Mouse (Mus musculus) frontal cortex, adult 2 months (tissue): ENCODE data around the gene App. TPM values are rescaled to one million over a fixed set of nuclear protein-coding genes. Genes with fewer than 3 reads are reported as not detected.

ENCODE experiments used
- DNase-seq, 2 experiments: peaks; one replicate each; pipeline ENCODE4 v3.0.0; 2022; ENCODE audit warnings: low spot score in 1 of 2; ENCODE audit errors: extremely low spot score in 1 of 2
- polyA plus RNA-seq: library from polyadenylated mRNA; depleted of rRNA; stranded (reverse); fragments of >200 nt; gene quantifications from 2 replicates; pipeline ENCODE4 v1.2.3, GENCODE M21; 2012

Gene App
- polyA plus RNA-seq, 1 experiment: 922 TPM

DNA sequence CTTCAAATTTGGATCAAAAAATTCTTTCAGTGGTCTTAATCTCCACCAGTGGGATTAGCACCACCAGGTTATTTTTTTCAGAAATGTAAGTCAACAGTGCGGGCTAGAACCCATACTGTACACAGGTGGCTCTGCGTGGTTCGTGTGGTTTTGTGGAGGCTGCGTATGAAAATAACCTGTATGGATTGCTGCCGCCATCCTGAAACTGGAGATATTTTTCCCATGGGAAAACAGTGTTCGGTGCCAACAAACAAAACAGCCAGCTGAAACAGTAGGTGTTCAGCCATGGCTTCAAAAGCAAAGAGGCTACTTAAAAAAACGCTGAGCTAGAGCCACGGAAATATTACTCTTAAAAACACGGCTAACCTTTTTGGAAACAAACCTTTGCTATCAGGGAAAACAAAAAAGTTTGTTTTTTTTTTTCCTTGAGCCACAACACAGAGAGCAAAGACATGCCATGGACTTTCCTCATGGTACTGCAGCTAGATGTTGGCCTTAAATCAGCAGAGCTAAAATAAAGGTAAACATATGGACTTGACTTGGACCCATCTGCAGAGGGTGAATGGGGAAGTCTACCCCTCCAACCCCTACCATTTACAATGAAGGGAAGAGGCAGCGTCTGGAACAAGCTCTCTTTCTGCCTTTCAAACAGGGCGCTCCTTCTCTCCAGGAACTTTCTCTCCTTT, 45.8 kb downstream of the App start:
- no peak for DNase-seq

DNA sequence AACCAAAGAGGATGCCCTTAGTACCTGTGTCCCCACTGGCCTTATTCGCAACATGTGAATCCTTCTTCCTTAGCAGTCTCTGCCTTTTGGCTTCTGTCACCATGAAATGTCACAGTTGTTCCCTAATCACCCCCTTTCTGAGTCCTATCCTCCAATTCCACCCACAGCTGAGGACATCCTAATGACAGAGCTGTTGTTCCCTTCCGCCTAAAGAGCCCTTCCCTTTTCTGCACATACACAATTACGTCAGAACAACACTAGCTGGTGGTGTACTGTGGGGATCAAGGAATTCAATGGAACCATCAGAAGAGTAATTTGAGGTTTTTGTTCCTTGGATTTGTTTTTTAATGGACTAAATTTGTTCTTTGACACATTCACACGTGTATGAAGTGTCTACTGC, 48.9 kb downstream of the App start:
- DNase-seq: no peak

DNA sequence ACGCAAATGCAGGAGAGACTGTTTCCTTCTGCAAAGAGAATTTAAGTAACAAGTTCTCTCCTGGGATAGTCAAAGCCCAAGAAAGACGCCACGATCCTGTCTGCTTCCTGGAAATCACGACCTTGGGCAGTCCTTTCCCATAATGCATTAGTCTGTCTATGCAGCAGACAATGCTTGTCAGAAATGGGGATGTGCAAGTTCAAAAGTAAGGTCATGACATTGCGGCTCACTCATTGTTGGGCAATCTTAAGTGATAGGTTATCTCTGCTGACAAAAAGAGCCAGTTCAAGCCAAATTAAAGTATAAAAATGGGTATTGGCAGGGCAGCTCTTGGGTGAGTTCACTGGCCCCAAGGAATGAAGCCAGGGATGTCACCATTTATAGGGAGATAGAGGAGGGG, 51.6 kb downstream of the App start:
- DNase-seq: no peak

DNA sequence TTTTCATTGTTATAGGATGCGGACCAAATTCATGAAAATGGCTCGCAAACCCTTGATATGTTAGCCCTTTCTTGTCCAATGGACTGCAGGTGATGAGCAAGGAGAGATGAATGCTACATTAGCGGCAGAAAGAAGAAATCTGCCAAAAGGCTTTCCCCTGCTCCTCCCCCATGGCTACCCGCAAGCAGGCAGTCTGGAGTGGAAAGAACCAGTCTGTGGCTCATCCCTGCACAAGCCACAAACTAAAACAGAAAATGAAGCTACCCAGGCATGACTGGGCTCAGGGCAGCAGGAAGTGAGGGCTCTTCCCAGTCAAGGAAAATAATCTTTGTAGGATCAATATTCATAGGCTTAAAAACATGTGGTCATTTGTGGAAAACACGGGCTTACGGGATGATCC, 54.6 kb downstream of the App start:
- DNase-seq: no peak

DNA sequence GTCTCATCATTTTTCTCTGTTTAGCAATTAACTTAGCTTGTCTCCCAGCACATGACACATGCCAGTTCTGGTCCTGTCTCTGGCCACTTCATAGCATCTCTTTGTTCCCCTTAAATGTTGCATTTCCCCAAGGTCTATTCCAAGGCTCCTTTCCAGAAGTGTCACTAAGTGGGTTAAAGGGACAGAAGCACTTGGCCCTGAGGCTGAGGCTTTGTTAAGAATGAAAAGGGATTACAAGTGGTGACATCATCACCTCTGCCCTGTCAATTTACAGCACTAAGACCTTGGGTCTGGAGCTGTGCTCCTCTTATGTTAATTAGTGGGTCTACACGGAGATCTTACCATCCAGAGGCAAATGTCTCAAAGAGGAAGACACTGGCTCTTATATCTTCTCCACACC, 56.0 kb downstream of the App start:
- DNase-seq: no peak

DNA sequence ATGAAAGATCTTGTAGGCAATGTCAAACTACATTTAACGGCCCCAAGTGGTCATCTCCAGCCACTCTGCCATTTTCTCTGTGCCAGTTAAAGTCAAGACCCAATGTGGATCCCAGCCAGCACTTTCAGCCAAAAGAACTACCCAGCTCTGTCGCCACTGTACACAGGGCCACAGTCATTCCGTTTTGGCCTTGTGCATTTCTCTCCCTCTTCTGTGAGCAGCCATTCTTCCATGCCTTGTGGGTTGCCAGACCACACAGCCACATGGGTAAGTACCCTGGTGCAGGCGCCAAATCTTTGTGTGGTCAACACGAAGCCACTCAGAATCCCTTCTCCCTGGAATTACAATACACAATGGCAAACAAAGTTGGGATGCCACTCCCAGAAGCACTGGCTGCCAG, 57.7 kb downstream of the App start:
- DNase-seq: no peak

DNA sequence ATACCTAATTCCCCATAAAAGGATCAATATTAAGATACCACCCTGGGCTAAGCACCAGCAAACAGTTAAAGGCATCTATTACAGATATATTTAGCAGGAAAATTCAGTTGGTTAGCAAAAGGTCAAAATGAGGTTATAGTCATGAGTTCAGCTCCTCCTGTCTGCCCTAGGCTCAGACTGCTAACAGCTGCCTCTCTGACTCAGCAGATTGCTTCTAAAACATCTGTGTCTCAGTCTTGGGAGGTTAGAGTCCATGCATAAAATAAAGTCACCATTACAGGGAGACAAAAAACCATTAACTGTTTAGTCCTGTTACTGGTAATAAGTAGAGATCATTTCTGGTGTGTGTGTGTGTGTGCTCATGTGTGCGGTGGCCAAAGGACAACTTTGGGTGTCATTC, 58.8 kb downstream of the App start:
- DNase-seq: no peak

DNA sequence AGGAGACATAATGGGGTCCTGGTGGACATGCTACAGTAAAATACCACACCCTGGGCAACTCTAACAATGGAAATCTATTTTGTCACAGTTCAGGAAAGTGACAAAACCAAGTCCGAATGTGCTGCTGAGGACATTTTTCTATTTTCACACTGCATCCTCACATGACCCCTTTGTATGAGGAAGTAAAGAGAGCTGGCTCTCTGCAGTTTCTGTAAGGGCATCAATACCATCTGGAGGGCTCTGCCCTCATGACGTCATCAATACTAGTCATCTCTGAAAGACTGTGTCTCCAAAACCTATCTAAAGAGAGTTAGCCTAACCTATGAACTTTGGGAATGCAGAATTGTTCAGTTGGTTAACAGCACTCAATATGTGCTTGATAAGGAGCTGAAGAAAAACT, 59.6 kb downstream of the App start:
- no peak for DNase-seq

DNA sequence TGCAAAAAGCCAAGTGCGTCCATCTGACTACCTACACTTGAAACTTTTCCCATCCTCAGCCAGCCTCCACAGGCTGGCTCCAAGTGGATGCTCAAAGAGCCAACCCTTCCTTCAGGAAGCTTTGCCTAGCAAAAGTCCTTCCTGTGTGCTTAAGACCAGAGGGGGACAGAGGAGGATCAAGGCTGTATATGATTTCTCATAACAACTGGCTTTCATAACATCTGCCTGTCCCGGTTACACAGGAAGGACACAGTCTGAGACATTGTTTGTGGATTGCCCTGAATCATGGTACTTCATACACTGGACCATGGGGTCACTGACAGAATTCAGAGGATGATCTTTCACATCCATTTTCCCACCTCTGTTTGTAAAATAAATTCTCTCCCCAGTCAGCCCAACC, 61.3 kb downstream of the App start:
- no peak for DNase-seq

DNA sequence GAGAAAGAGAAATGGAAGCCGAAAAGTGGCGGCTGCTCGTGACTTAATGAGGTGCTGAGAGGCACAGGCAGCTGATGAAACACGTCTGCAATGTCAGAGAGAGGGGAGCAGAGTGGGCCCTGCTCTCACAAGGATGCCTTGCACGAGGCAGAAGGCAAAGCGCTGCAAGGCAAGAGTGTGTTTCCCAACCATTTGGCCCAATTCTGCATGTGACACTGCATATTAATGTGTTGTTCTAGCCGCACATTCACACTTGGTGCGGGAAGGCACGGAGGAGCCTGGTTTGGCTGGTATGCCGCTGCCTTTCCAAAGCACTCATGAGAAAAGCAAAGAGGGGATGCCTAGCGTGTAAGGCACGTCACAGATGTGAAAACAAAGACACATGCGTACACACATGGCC, 63.1 kb downstream of the App start:
- DNase-seq: peak in 1 of 2 experiments; percentile 58

DNA sequence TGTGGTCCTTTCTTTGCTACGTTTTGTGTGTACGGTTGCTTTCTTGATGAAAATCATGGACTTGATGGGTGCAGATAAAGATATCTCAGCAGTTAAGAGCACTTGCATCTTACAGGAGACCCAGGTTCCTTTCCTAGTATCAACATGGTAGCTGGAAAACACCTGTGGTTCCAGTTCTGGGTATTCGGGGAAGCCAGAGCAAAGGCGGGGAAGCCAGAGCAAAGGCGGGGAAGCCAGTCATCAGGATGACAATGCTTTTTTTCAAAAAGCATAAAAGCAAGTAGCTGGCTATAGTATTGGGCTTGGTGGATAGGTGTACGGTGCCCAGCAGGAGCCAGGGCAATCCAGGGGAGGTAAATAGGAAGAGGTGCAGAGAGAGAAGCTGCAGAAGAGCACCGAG, 65.1 kb downstream of the App start:
- DNase-seq: no peak

DNA sequence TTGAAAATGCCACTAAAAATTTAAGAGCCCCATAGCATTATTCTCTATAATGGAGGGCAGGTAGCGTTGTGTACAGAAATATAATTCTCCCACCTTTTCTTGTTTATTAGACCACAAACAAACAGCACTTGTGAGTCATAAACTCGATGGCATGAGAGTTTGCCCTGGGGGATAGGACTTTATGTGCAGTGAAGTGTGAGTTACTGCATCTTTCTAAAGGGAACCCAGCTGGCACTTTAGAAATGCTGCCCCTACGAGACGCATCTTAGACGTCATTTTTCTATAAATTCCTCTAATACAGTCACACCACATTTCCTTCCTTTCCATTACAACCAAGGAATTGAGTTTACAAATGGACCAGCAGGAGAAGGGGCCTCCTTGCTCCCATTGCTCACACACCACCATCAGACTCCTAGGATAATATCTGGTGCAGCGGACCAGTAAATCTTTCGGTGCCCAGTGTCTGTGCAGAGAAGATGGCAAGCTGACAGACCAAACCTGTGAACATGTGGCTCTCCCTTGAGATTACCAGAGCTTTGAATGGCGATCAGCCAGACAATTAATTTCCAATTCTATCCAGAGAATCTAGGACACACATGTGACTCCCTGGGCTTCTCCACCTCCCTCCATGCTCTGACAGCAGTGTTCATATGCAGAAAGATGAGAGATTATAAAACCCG, 66.8 kb downstream of the App start:
- DNase-seq: no peak

DNA sequence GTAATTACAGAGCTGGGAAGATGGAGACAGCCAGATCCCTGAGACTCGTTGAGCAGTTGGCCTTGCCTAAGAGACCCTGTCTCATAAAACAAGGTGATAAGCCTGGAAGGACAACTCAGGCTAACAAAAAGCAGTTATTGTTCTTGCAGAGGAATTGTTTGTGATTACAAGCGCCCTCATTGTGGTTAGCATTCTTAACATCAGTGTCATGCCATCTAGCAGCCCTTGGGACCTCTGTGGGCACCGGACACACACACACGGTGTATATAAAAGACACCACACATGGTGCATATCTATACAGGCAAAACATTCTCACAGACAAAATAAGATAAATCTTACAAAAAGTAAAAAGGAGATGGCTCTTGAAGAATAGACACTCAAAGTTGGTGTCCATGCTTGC, 68.0 kb downstream of the App start:
- DNase-seq: no peak

DNA sequence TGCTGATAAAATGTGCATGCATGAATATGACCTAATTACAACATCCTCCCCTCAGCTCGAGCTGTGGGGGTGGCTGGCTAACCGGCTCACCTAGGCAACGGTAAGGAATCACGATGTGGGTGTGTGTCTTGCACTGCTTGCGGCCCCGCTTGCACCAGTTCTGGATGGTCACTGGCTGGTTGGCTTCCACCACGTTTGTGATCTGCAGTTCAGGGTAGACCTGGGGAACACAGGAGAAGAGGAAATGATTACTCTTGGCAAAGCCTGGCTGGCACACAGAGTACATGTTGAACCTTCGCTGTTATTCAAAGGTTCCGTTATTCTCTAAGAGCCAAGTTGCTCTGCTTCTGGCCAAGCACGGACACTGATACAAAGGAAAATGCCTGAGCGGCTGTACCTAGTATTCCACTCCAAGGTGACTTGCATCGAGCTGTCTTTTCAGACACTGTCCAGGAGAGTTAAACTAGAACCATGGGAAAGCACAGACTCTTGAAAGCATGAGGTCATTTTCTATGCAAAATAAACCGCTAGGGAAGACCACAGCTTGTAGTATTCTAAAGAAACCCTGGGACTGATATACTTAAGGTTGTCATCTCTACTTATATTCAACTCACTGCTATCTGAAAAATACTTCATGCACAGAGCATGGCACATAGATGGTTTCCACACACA, 70.3 kb downstream of the App start:
- no peak for DNase-seq

DNA sequence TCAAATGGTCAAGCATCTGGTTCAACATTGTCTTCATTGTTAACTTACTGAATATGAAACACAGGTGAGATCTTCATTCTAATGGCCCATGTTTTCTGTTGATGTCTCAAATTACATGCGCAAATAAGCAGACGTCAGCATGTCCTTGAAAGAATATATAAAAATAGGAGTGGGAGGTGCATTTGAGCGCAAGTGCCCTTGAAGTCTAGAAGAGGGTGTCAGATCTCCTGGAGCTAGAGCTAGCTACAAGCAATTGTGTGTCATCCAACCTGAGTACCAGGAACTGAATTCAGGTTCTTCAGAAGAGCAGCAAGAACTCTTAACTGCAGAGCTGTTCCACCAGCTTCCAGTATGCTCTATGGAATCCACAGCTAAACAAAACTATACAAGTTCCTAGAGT, 72.0 kb downstream of the App start:
- DNase-seq: no peak

DNA sequence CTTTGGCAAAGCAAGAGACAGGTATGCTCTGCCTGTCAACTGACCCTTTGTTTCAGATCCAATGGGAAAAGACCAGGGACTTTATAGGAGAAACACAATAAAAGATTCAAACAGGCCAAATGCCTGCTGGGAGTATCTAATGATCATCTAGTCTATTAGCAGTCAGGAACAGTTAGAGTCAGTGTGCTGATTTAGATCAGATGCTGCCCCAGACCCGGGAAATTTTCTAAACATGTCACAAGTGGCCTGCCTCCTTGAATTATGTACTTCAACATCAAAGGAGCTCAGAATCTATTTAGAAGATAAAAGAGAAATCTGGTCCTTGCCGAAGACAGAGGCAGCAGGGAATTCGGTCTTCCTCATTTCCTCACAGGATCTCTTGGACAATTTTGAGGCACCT, 72.8 kb downstream of the App start:
- no peak for DNase-seq

DNA sequence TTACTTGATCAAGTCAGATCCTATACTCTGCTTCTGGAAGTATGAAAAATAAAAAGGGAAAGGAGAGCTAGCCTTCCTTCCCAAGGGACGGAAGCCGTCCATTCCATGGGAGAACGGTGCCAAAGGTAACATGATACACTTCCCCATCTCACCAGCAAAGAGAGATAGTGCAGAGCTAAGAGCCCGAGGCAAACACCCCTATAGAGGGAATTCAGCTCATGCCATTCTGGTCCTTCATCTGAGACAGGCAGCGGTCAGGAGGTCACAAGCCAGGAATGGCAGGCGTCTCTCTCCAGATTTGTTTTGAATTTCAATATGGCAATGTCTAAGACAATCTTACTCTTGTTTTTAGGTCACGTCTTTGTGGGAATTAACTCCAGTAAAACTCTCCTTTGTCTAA, 74.1 kb downstream of the App start:
- no peak for DNase-seq

DNA sequence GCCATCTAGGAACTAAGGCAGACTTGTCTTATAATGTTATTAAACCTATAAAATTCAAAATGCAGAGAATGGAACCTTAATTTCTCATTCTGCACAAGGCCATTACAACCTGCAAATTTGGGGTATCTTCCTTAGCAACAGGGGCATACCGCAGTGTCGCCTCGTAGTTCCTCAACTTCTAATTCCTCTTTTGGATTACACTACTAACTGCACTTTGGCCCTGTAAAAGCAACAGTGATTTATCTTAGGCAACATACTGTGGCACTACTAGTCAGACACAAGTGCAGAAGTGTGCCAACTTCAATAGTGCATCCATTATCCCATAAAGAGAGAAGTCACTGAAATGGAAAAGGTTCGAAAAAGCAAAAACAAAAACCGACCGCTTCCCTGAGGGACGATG, 74.5 kb downstream of the App start:
- no peak for DNase-seq

DNA sequence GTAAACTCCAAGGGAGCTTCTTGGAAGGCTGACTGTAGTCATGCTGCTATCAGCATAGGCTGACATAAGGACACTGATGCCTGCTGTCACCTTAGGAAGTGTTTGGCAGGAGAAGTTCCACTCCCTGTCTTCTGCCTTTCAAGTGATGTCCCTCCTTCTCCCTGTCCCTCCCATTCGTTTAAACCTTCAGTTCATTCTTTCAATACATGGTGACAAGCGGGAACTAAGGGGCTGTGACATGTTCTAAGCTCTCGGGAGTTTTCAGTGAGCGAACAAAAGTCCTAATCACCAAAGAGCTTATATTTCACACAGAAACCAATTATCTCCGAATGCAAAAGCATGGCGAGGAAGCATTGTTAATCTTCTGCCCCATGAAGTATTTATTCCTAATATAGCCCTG, 77.2 kb downstream of the App start:
- DNase-seq: no peak

DNA sequence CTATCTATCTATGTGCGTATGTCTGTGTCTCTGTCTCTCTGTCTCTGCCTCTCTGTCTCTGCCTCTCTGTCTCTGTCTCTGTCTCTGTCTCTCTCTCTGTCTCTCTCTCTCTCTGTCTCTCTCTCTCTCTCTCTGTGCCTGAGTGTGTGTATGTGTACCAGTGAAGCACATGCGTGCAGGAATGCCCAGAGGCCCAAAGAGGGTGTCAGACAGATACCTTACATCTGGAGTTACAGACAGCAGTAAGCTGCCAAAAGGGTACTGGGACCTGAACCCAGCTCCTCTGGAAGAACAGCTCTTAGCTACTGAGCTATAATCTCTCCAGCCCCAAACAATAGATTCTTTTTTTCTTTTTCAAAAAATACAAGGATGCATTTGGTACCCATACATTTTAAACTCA, 77.6 kb downstream of the App start:
- DNase-seq: no peak

DNA sequence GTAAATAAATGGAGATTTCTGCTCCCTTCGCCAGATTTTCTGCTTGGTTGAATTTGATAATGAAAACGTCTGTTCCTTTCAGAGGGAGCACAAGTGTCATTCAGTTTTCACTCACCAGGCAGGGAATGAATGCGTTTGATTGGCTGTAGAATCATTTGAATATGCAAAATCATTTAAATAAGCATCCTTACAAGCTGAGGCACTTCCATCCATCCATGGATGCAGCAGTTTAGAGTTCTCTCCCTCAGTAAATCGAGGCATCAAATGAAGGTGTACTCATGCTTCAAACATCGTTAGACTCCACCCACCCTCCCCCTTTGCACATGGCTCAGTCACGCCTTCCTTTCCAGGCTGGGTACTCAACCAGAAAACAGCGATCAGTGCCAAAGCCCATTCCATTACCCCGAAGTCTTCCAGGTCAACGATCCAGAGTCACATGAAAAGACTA, 80.9 kb downstream of the App start:
- DNase-seq: no peak

DNA sequence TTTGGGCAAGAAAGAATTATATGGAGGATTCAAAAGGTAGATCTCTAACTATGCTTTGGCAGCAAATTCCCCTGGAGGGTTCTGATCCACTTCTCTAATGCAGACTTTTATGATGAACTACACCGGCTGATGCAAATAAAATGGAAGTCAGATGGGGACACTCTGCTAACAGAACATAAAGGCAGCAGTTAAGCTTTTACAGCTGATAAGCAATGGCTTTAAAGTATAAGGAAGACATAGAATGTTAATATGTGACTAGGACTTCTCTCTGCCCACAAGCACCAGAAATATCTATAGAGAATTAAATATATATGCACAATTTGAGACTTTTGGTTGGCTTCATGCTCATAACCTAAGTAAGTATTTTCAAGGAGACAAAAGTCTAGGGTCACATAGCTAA, 81.4 kb downstream of the App start:
- no peak for DNase-seq
